Mouse (Mus musculus): ENCODE measurements around the gene Piwil1. TPM values are rescaled to one million over a fixed set of nuclear protein-coding genes. Genes with fewer than 3 reads are reported as not detected.
A peak's percentile ranks its signal among the peaks of the same experiment; 100 is the strongest.

Piwil1 gene
- not detected in 2 replicates for polyA plus RNA-seq (2015; fragmentation: Nextera tagmentation; extraction: Ambion mirVana)

DNA sequence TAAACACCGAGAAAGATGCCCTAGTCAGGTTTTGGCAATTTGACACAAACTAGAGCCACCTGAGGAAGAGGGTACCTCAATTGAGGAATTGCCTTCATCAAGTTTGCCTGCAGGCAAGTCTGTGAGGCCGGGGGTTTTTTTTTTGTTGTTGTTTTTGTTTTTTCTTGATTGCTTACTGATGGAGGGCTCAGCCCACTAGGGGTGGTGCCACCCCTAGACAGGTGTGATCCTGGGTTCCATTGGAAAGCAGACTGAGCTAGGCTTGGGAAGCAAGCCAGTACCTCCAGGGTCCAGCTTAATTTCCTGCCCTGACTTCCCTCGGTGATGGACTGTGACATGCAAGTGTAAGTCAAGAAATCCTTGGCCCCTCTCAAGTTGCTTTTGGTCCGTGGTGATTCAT, at the start of gene Piwil1:
TSS of gene Piwil1 (plus strand) at position 301 of the 400 bp plus-strand sequence.
- ATAC-seq (ENCODE audit: insufficient read depth, low FRiP score, low read depth), result no peak
- no peak within 1 kb of the TSS for H3K4me3 ChIP-seq (replicated peaks)
- 0 out of 2 replicates have a peak, but pooled peaks cover 2% of the 10 kb centered on the region for H3K4me1 ChIP-seq
- no peaks in the 10 kb centered on the region for H3K9me3 ChIP-seq
- no peak within 1 kb of the TSS for H3K27ac ChIP-seq
- H3K36me3 ChIP-seq, result no peaks in the 10 kb centered on the region
- no peak within 1 kb of the TSS for H3K4me2 ChIP-seq
- H3K9ac ChIP-seq, result no peak within 1 kb of the TSS
- no peaks in the 10 kb centered on the region for H3K27me3 ChIP-seq (replicated peaks)
- 75% methylated on average over 4 of the region's 4 CpGs for WGBS

DNA sequence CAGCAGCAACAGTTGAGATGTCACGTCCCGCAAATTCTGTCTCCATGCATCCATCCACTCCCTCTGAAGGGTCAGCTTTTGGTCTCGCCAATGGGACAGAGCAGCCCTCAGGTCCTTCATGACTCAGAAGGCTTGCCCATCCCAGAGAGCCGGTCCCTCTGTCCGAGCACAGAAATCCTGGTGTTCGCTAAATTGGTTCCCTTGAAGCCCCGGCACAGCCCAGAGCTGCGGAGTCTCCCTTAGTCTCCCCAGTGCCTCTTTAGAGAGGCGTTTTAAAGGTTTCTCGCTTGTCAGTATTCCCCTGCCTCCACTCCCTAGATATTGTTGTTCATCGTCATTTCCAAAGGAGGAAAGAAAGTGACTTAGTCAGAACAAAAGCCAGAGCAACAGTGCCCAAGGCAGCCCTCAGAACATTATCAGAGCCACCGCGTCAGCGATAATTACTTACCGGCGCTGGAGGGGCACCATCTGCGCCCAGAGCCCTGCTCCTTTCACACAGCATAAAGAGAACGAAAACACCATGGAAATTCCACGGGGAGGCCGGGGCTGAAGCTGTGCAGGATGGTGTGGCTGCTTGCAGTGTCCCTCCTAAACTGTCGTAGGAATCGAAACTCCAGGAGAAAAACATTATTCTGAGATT, 45.7 kb upstream of the Piwil1 start:
- Histone ChIP-seq H3K27ac (no peak overlapping the region), H3K9me3 (no peaks in the 10 kb centered on the region), H3K4me1 (no peaks in the 10 kb centered on the region), H3K27me3 (replicated peaks) (no peaks in the 10 kb centered on the region), H3K4me2 (no peak overlapping the region), H3K4me3 (replicated peaks) (no peak overlapping the region), H3K9ac (no peak overlapping the region), H3K36me3 (no peaks in the 10 kb centered on the region)
- 60% methylated on average over 22 of the region's 22 CpGs for WGBS
- ATAC-seq (ENCODE audit: insufficient read depth, low FRiP score, low read depth), result no peak

DNA sequence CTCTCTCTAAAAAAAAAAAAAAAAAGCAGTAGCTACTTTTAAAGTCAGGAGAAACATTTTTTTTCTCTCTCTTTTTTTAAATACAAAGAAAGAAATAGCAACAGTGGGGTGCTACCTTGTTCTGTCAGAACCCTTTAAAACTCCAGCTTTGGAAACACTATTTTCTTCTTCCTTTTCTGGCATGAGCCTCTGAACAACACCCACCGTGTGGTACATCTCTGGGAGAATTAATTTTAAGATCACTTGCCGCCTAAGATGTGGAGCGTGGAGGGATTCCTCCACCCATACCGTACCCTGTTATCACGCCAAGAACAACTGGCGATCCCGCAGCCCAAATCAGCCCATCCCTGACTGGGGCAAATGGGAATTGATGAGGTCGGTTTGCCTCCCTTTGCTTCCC, 42.2 kb upstream of the Piwil1 start:
- Histone ChIP-seq H3K4me1 (no peaks in the 10 kb centered on the region), H3K4me3 (replicated peaks) (no peak overlapping the region), H3K36me3 (no peaks in the 10 kb centered on the region), H3K9me3 (no peaks in the 10 kb centered on the region), H3K27me3 (replicated peaks) (no peaks in the 10 kb centered on the region), H3K27ac (no peak overlapping the region), H3K4me2 (no peak overlapping the region), H3K9ac (no peak overlapping the region)
- WGBS, result 60% methylated on average over 8 of the region's 8 CpGs
- ATAC-seq (ENCODE audit: insufficient read depth, low FRiP score, low read depth), result no peak

DNA sequence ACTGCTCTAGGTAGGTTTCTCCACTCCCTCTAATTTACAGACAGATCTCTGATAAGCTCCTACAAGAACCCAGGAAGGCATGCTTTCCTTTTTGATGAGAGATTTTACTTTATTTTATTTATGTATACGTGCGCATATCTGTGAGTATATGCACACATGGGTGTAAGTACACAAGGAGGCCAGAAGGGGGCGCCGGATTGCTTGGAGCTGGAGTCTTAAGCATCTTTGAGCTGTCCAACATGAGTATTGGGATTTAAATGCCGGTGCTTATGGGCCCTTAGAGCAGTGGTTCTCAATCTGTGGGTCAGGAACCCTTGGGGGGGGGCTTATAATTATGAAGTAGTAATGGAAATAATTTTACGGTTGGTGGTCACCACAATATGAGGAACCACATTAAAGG, 39.4 kb upstream of the Piwil1 start:
- Histone ChIP-seq H3K4me3 (replicated peaks) (no peak overlapping the region), H3K4me2 (no peak overlapping the region), H3K4me1 (0 out of 2 replicates have a peak, but pooled peaks cover 4% of the 10 kb centered on the region), H3K36me3 (no peaks in the 10 kb centered on the region), H3K27me3 (replicated peaks) (no peaks in the 10 kb centered on the region), H3K27ac (no peak overlapping the region), H3K9me3 (no peaks in the 10 kb centered on the region), H3K9ac (no peak overlapping the region)
- no peak for ATAC-seq (ENCODE audit: insufficient read depth, low FRiP score, low read depth)
- WGBS, result 90% methylated on average over 6 of the region's 6 CpGs

DNA sequence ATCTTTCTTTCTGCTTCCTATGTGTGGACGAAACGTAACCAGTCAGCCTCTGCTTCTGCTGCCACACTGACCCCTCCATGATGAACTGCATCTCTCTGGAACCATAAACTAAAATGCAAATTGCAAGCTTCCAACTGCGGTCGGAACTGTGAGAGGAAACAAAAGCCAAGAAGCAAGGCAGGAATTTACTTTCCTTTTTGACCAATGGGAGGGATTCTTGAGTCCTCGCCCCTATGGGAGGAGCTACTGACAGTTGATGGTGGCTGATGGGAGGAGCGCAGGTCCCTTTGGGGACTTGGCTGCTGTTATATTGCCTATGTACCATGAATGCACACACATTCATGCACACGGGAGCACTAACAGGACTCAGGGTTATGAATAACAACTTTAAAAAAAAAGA, 38.3 kb upstream of the Piwil1 start:
- H3K36me3 ChIP-seq, result no peaks in the 10 kb centered on the region
- no peak overlapping the region for H3K27ac ChIP-seq
- 0 out of 2 replicates have a peak, but pooled peaks cover 4% of the 10 kb centered on the region for H3K4me1 ChIP-seq
- H3K4me2 ChIP-seq, result no peak overlapping the region
- H3K27me3 ChIP-seq (replicated peaks), result no peaks in the 10 kb centered on the region
- no peak overlapping the region for H3K4me3 ChIP-seq (replicated peaks)
- H3K9ac ChIP-seq, result no peak overlapping the region
- H3K9me3 ChIP-seq, result no peaks in the 10 kb centered on the region
- WGBS, result 81% methylated on average over 7 of the region's 7 CpGs
- no peak for ATAC-seq (ENCODE audit: insufficient read depth, low FRiP score, low read depth)

DNA sequence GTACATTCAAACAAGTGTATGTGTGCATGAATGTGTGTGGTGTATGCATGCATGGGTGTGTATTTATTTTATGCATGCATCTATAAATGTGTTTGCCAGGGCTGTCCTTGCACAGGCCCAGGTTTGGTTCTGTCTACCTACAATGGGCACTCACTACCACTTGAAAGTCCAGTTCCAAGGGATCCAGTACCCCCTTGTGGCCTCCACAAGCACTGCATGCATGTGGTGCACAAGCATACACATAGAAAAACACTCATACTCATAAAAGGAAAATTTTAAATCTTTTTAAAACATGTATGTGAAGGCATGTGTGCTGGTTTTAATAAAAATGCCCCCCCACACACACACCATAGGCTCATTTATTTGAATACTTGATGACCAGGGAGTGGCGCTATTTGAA, 37.3 kb upstream of the Piwil1 start:
- H3K9ac ChIP-seq, result no peak overlapping the region
- no peaks in the 10 kb centered on the region for H3K9me3 ChIP-seq
- H3K27me3 ChIP-seq (replicated peaks), result no peaks in the 10 kb centered on the region
- no peak for ATAC-seq (ENCODE audit: insufficient read depth, low FRiP score, low read depth)
- H3K4me1 ChIP-seq, result 0 out of 2 replicates have a peak, but pooled peaks cover 4% of the 10 kb centered on the region
- H3K36me3 ChIP-seq, result no peaks in the 10 kb centered on the region
- no peak overlapping the region for H3K4me2 ChIP-seq
- no peak overlapping the region for H3K27ac ChIP-seq
- H3K4me3 ChIP-seq (replicated peaks), result no peak overlapping the region
- WGBS, result 92% methylated on average over 1 of the region's 1 CpGs

DNA sequence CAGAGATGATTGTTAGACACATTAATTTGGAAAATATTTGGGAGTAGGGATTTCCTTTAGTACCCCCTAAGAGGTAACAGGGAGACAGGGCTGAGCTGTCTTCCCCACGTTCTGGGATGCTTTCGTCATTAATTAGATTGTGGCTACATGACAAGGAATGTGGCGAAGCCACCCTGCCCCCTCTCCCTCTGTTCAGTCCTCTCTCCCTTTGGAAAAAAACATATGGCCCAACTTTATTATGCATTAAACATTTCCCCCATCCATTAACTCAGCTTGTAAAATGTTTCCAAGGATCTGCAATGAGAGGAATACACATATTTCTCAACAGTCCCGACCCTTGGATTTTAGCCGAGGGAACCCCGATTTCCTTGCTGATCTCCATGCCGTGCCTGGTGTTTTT, 35.0 kb upstream of the Piwil1 start:
- Histone ChIP-seq H3K4me3 (replicated peaks) (no peak overlapping the region), H3K9me3 (no peaks in the 10 kb centered on the region), H3K27ac (no peak overlapping the region), H3K4me2 (no peak overlapping the region), H3K36me3 (no peaks in the 10 kb centered on the region), H3K9ac (no peak overlapping the region), H3K27me3 (replicated peaks) (no peaks in the 10 kb centered on the region), H3K4me1 (0 out of 2 replicates have a peak, but pooled peaks cover 4% of the 10 kb centered on the region)
- ATAC-seq (ENCODE audit: insufficient read depth, low FRiP score, low read depth), result no peak
- WGBS, result 45% methylated on average over 7 of the region's 7 CpGs

DNA sequence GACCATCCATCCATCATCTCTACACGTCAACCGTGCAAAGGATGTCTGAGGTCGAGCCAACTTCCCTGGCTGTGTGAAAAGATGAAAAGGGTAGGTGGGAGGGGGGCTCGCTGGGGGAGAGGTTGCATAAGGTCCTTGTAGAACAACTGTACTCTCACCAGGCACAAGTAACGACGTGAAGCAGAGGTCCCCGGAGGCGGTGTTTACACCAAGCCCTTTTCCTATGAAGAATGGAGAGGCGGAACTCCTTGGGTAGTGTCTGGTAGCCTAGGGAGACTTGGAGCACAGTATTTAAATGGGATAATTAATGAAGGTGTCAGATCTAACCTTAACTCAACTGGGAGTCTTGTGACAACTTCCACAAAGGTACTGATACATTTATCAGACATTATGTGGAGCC, 28.2 kb upstream of the Piwil1 start:
- no peak overlapping the region for H3K4me3 ChIP-seq (replicated peaks)
- H3K4me1 ChIP-seq, result no peaks in the 10 kb centered on the region
- no peak for ATAC-seq (ENCODE audit: insufficient read depth, low FRiP score, low read depth)
- no peaks in the 10 kb centered on the region for H3K27me3 ChIP-seq (replicated peaks)
- WGBS, result 35% methylated on average over 9 of the region's 9 CpGs
- H3K9me3 ChIP-seq, result no peaks in the 10 kb centered on the region
- H3K36me3 ChIP-seq, result no peaks in the 10 kb centered on the region
- H3K27ac ChIP-seq, result no peak overlapping the region
- H3K4me2 ChIP-seq, result no peak overlapping the region
- H3K9ac ChIP-seq, result no peak overlapping the region

DNA sequence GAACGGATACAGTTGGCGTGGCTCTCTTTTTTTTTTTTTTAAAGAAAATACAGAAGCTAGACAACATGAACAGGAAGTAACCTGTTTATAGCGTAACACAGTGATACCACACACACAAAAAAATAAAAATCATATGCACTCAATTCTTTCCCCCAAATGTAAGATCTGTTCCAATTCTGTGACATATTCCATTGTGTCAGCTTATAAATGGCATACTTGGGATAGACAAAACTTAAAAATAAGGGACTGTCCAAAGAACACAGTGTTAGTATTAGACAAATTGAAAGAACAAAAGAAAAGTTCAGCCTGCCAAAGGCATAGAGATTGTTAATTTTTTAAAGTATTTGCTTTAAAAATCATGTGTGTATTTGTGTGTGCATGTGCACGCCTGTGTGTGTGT, 25.0 kb upstream of the Piwil1 start:
- Histone ChIP-seq H3K9ac (no peak overlapping the region), H3K4me2 (no peak overlapping the region), H3K27ac (peak overlapping the region; percentile 48; the same call in 1 of the 2 replicates), H3K4me3 (replicated peaks) (no peak overlapping the region), H3K9me3 (no peaks in the 10 kb centered on the region), H3K36me3 (no peaks in the 10 kb centered on the region), H3K4me1 (no peaks in the 10 kb centered on the region), H3K27me3 (replicated peaks) (no peaks in the 10 kb centered on the region)
- WGBS, result 86% methylated on average over 4 of the region's 4 CpGs
- no peak for ATAC-seq (ENCODE audit: insufficient read depth, low FRiP score, low read depth)

DNA sequence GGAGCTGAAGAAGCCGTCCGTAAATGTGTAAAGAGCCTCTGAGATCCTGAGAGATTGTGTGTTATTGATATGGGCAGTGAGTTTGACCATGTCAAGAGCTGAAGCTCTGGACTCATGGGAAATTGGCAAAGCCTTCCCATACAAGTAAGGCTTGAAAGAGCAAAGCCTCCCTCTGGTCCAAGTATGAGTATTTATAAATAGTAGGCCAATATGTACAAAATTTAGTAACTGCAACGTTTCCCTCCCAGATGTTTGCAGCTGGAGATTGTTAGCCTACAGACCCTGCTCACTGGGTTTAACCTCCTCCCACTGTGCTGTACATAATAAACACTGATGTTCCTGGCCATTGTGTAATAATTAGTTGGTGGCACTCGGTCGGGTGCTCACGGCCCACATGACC, 24.5 kb upstream of the Piwil1 start:
- H3K27ac ChIP-seq, result peak overlapping the region; percentile 49; the same call in 1 of the 2 replicates
- H3K4me3 ChIP-seq (replicated peaks), result no peak overlapping the region
- ATAC-seq (ENCODE audit: insufficient read depth, low FRiP score, low read depth), result peak; percentile 60; the same call in 1 of the 2 replicates
- H3K4me1 ChIP-seq, result no peaks in the 10 kb centered on the region
- no peaks in the 10 kb centered on the region for H3K9me3 ChIP-seq
- WGBS, result 53% methylated on average over 6 of the region's 6 CpGs
- no peaks in the 10 kb centered on the region for H3K27me3 ChIP-seq (replicated peaks)
- H3K4me2 ChIP-seq, result no peak overlapping the region
- H3K9ac ChIP-seq, result no peak overlapping the region
- no peaks in the 10 kb centered on the region for H3K36me3 ChIP-seq

DNA sequence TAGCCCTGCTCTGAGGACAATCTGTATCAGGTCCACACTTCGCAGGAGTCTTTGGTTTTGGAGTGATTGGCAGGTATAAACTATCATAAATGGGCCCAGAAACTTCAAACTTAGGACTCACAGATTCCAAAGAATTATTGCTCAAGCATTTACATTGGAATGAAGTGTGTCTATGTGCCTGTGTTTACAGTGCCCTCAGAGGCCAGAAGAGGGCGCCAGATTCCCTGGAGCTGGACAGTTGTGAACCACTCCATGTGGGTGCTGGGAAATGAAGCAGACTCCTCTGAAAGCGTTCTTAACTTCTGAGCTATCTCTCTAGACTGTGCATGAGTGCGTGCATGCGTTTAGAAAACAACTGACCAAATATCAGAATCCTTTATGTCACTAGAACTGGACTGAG, 20.9 kb upstream of the Piwil1 start:
- Histone ChIP-seq H3K27me3 (replicated peaks) (no peaks in the 10 kb centered on the region), H3K4me3 (replicated peaks) (no peak overlapping the region), H3K9ac (no peak overlapping the region), H3K4me1 (no peaks in the 10 kb centered on the region), H3K36me3 (no peaks in the 10 kb centered on the region), H3K4me2 (no peak overlapping the region), H3K9me3 (no peaks in the 10 kb centered on the region), H3K27ac (no peak overlapping the region)
- WGBS, result 39% methylated on average over 5 of the region's 5 CpGs
- ATAC-seq (ENCODE audit: insufficient read depth, low FRiP score, low read depth), result no peak

DNA sequence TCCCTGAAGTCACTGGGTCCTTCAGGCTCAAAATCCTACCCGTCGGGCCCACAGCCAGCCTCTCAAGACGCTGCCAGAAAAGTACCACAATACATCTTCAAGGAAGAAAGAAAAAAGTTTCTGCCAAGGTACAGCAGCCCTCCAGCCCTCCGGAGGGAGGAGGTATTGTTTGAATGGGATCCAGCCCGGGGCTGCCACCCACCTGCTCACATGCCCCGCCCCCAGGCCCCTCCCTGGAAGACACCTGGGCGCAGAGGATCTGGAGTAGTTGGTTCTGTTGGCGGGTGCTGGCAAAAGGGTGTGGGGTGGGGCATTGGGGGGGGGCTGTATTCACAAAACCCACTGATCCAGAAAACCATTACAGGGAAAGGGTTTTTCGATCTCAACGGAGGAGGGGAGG, 18.1 kb upstream of the Piwil1 start:
- no peak overlapping the region for H3K9ac ChIP-seq
- H3K4me2 ChIP-seq, result no peak overlapping the region
- no peaks in the 10 kb centered on the region for H3K27me3 ChIP-seq (replicated peaks)
- ATAC-seq (ENCODE audit: insufficient read depth, low FRiP score, low read depth), result no peak
- no peaks in the 10 kb centered on the region for H3K36me3 ChIP-seq
- no peak overlapping the region for H3K4me3 ChIP-seq (replicated peaks)
- no peaks in the 10 kb centered on the region for H3K4me1 ChIP-seq
- WGBS, result 18% methylated on average over 10 of the region's 10 CpGs
- no peaks in the 10 kb centered on the region for H3K9me3 ChIP-seq
- H3K27ac ChIP-seq, result no peak overlapping the region

DNA sequence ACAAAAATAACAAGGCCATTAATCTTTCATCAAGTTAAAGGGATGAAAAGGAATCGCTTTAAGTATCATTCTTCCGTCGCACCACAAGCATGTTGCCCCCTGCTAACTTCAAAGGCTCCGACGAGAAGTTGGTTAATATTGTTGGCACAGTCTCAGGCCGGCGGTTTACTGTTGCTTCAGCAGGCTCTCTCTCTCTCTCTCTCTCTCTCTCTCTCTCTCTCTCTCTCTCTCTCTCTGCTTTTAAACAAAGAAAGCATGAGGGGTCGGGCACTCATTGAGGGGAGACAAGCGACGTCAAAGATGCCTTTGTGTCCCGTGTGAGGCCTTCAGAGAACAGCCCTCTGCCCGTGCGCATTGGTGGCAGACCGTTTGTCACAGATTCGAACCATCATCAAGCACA, 17.7 kb upstream of the Piwil1 start:
- Histone ChIP-seq H3K4me3 (replicated peaks) (no peak overlapping the region), H3K27ac (no peak overlapping the region), H3K9ac (no peak overlapping the region), H3K4me1 (no peaks in the 10 kb centered on the region), H3K4me2 (no peak overlapping the region), H3K27me3 (replicated peaks) (no peaks in the 10 kb centered on the region), H3K9me3 (no peaks in the 10 kb centered on the region), H3K36me3 (no peaks in the 10 kb centered on the region)
- ATAC-seq (ENCODE audit: insufficient read depth, low FRiP score, low read depth), result no peak
- 26% methylated on average over 15 of the region's 15 CpGs for WGBS
